Mouse (Mus musculus) kidney, postnatal 36 days (tissue): Measurements from ENCODE around the gene Cnrip1.

Experiments used
- DNase-seq, 2 experiments: peaks; one replicate each; pipeline ENCODE4 v3.0.0; 2021 to 2022; ENCODE audit warnings: mixed read lengths in 2 of 2

Cnrip1 gene

DNA sequence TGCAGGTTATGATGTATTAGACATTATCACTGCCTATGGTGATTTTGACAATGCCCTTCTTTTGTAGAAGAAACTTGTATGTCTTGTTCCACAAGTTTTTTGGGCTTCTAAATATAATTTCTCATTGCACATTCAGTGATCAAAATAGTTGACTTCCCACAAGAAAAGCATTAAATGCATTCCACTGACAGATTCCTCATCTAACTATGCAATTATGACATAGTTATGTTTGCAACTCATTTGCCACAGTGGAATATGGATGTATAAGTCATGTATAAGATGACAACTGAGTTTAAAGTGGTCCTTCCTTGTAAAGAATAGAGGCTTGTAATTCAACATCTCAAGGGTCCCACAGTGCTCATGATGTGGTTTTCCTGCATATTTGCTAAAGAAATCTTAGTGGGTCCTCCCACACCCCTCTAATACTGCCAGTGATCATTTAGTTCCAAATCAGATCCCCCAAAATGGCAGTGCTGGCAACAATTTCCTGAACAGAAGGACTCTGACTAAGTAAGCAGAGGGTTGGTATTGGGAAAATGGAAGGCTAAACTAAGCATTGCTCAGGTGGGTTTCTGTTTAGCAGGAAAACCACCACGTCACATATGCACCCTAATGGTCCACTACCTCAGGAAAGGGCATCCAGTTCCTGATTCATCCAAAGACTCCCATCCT is 61.2 kb downstream of the Cnrip1 start:
- DNase-seq: no peak

DNA sequence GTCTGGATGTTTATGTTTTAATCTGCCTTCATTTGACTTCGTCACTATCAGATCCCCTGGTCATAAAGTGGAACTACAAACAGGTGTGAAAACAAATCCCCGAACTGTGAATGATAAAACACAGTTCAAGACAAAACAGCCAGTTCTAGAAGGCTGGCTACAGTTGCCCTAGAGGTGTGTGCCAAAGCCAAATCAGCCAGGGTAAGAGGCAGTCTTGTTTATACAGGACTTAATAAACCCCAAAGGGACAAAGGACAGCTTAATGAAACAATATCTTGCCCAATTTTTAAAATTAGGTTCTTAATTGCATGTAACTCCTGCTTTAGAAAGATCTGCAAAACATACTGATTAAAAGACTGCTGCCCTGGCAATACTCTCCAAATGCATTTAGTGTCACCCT is 75.0 kb downstream of the Cnrip1 start:
- DNase-seq: no peak
